Mouse (Mus musculus) heart, embryonic 12.5 days (tissue): ENCODE data around the gene Drosha. TPM values are rescaled to one million over a fixed set of nuclear protein-coding genes. Genes with fewer than 3 reads are reported as not detected.

Source experiments
- ATAC-seq: fragments of 200-750 bp; cut with Nextera tagmentation; 2 replicates; pipeline ENCODE4 v1.8.0; 2017; ENCODE audit warnings: moderate TSS enrichment, moderate library complexity; ENCODE audit not compliant: insufficient number of reproducible peaks, low FRiP score
- H3K27ac ChIP-seq: fragments of 300-500 bp; sonication (generic); 2 replicates; pipeline ENCODE4 v1.5.1; 2016; ENCODE audit warnings: mild to moderate bottlenecking, moderate library complexity; ENCODE audit not compliant: poor library complexity, severe bottlenecking
- H3K27me3 ChIP-seq: fragments of 300-500 bp; sonication (generic); replicated peaks from 2 replicates; pipeline ENCODE4 v1.6.1; 2016; ENCODE audit warnings: mild to moderate bottlenecking, moderate library complexity
- H3K36me3 ChIP-seq: fragments of 300-500 bp; sonication (generic); 2 replicates; pipeline ENCODE4 v1.6.1; 2016; ENCODE audit warnings: mild to moderate bottlenecking, moderate library complexity
- H3K4me1 ChIP-seq: fragments of 300-500 bp; sonication (generic); replicated peaks from 2 replicates; pipeline ENCODE4 v1.6.1; 2016; ENCODE audit warnings: mild to moderate bottlenecking
- H3K4me2 ChIP-seq: fragments of 300-500 bp; sonication (generic); 2 replicates; pipeline ENCODE4 v1.6.1; 2016; ENCODE audit warnings: mild to moderate bottlenecking, moderate library complexity
- H3K4me3 ChIP-seq: fragments of 300-500 bp; sonication (generic); 2 replicates; pipeline ENCODE4 v1.5.1; 2016; ENCODE audit warnings: mild to moderate bottlenecking
- H3K9ac ChIP-seq: fragments of 300-500 bp; sonication (generic); 2 replicates; pipeline ENCODE4 v1.6.1; 2016; ENCODE audit warnings: mild to moderate bottlenecking, moderate library complexity
- H3K9me3 ChIP-seq: fragments of 300-500 bp; sonication (generic); replicated peaks from 2 replicates; pipeline ENCODE4 v1.6.1; 2016; ENCODE audit warnings: mild to moderate bottlenecking, moderate library complexity
- WGBS: fragments of 180-500 bp; shearing (Covaris S2); methylation state at CpG from one replicate; pipeline ENCODE4 v1.1.7; 2016; 5-methylcytosine and 5-hydroxymethylcytosine counted together
- polyA plus RNA-seq: library from polyadenylated mRNA; unstranded; fragments of >200 nt; fragmentation: Nextera tagmentation; extraction: Ambion mirVana; gene quantifications from 2 replicates; pipeline ENCODE4 v1.2.1, GENCODE M21; 2016

The Drosha gene
- polyA plus RNA-seq, 1 experiment from 2014 or later = 42.1 TPM

- WGBS = 95% methylated on average over 4 of the region's 4 CpGs
- H3K9ac ChIP-seq = no peak overlapping the region
- H3K36me3 ChIP-seq = peaks cover 70% of the 10 kb centered on the region
- no peaks in the 10 kb centered on the region for H3K27me3 ChIP-seq
- no peak overlapping the region for H3K4me3 ChIP-seq
- ATAC-seq = no peak
- no peak overlapping the region for H3K27ac ChIP-seq
- H3K4me2 ChIP-seq = no peak overlapping the region
- 0 out of 2 replicates have a peak, but pooled peaks cover 2% of the 10 kb centered on the region for H3K4me1 ChIP-seq
- no peaks in the 10 kb centered on the region for H3K9me3 ChIP-seq
Measured at GRCm38 (mm10) chr15:12832599-12832998, 8.0 kb downstream of the Drosha start.

GRCm38 (mm10) chr15:12833385-12833784, 8.8 kb downstream of the Drosha start:
- H3K4me3 ChIP-seq = no peak overlapping the region
- H3K36me3 ChIP-seq = peaks cover 70% of the 10 kb centered on the region
- H3K9ac ChIP-seq = no peak overlapping the region
- no peak overlapping the region for H3K4me2 ChIP-seq
- no peaks in the 10 kb centered on the region for H3K9me3 ChIP-seq
- H3K27me3 ChIP-seq = no peaks in the 10 kb centered on the region
- ATAC-seq = no peak; the same call in 1 of the 2 replicates
- 0 out of 2 replicates have a peak, but pooled peaks cover 5% of the 10 kb centered on the region for H3K4me1 ChIP-seq
- no peak overlapping the region for H3K27ac ChIP-seq
- WGBS = 96% methylated on average over 31 of the region's 31 CpGs

- Histone ChIP-seq H3K4me1 (0 out of 2 replicates have a peak, but pooled peaks cover 5% of the 10 kb centered on the region), H3K27me3 (no peaks in the 10 kb centered on the region), H3K9ac (no peak overlapping the region), H3K4me2 (no peak overlapping the region), H3K27ac (no peak overlapping the region), H3K4me3 (no peak overlapping the region), H3K36me3 (peaks cover 64% of the 10 kb centered on the region), H3K9me3 (no peaks in the 10 kb centered on the region)
- 89% methylated on average over 24 of the region's 24 CpGs for WGBS
- ATAC-seq = no peak
Measured at GRCm38 (mm10) chr15:12834231-12834630, 9.6 kb downstream of the Drosha start.

GRCm38 (mm10) chr15:12840737-12841136, 16.1 kb downstream of the Drosha start:
- H3K36me3 ChIP-seq = peaks cover 85% of the 10 kb centered on the region
- ATAC-seq = no peak
- 93% methylated on average over 11 of the region's 11 CpGs for WGBS

GRCm38 (mm10) chr15:12842833-12843232, 18.2 kb downstream of the Drosha start:
- Histone ChIP-seq H3K4me3 (no peak overlapping the region), H3K27ac (no peak overlapping the region), H3K4me1 (0 out of 2 replicates have a peak, but pooled peaks cover under 1% of the 10 kb centered on the region), H3K4me2 (no peak overlapping the region), H3K27me3 (no peaks in the 10 kb centered on the region), H3K9ac (no peak overlapping the region), H3K9me3 (no peaks in the 10 kb centered on the region), H3K36me3 (peaks cover 80% of the 10 kb centered on the region)
- WGBS = 75% methylated on average over 7 of the region's 7 CpGs
- no peak for ATAC-seq

More at GRCm38 (mm10) chr15:12840737-12841136, 16.1 kb downstream of the Drosha start:
- no peak overlapping the region for H3K27ac ChIP-seq
- H3K27me3 ChIP-seq = no peaks in the 10 kb centered on the region
- no peak overlapping the region for H3K9ac ChIP-seq
- no peaks in the 10 kb centered on the region for H3K9me3 ChIP-seq
- H3K4me2 ChIP-seq = no peak overlapping the region
- H3K4me1 ChIP-seq = 0 out of 2 replicates have a peak, but pooled peaks cover 5% of the 10 kb centered on the region
- no peak overlapping the region for H3K4me3 ChIP-seq

- WGBS = 77% methylated on average over 11 of the region's 11 CpGs
- Histone ChIP-seq H3K9ac (no peak overlapping the region), H3K36me3 (peaks cover 82% of the 10 kb centered on the region), H3K4me1 (no peaks in the 10 kb centered on the region), H3K27ac (no peak overlapping the region), H3K4me3 (no peak overlapping the region), H3K9me3 (no peaks in the 10 kb centered on the region), H3K27me3 (no peaks in the 10 kb centered on the region), H3K4me2 (no peak overlapping the region)
- no peak for ATAC-seq
Measured at GRCm38 (mm10) chr15:12848196-12848975, 23.8 kb downstream of the Drosha start.

- peaks cover 81% of the 10 kb centered on the region for H3K36me3 ChIP-seq
- H3K27ac ChIP-seq = no peak overlapping the region
- H3K27me3 ChIP-seq = no peaks in the 10 kb centered on the region
- 75% methylated on average over 4 of the region's 4 CpGs for WGBS
- H3K4me1 ChIP-seq = no peaks in the 10 kb centered on the region
- no peaks in the 10 kb centered on the region for H3K9me3 ChIP-seq
- no peak overlapping the region for H3K4me2 ChIP-seq
- no peak overlapping the region for H3K4me3 ChIP-seq
- no peak overlapping the region for H3K9ac ChIP-seq
- ATAC-seq = no peak
Measured at GRCm38 (mm10) chr15:12849373-12849772, 24.8 kb downstream of the Drosha start.

- Histone ChIP-seq H3K4me1 (peaks cover 10% of the 10 kb centered on the region), H3K4me2 (no peak overlapping the region), H3K36me3 (peaks cover 84% of the 10 kb centered on the region), H3K27me3 (no peaks in the 10 kb centered on the region), H3K9ac (no peak overlapping the region), H3K9me3 (no peaks in the 10 kb centered on the region), H3K4me3 (no peak overlapping the region), H3K27ac (no peak overlapping the region)
- WGBS = 90% methylated on average over 8 of the region's 8 CpGs
- ATAC-seq = no peak
Measured at GRCm38 (mm10) chr15:12853471-12853870, 28.9 kb downstream of the Drosha start.

GRCm38 (mm10) chr15:12856780-12857179, 32.2 kb downstream of the Drosha start:
- Histone ChIP-seq H3K27me3 (no peaks in the 10 kb centered on the region), H3K9me3 (no peaks in the 10 kb centered on the region), H3K4me2 (no peak overlapping the region), H3K36me3 (peaks cover 85% of the 10 kb centered on the region), H3K4me1 (peaks cover 13% of the 10 kb centered on the region), H3K9ac (no peak overlapping the region), H3K4me3 (no peak overlapping the region), H3K27ac (no peak overlapping the region)
- no peak for ATAC-seq
- WGBS = 93% methylated on average over 6 of the region's 6 CpGs

GRCm38 (mm10) chr15:12857840-12858516, 33.4 kb downstream of the Drosha start:
- peak overlapping the region; percentile 30; the same call in 1 of the 2 replicates for H3K27ac ChIP-seq
- H3K9ac ChIP-seq = 0 out of 2 replicates have a peak overlapping the region, but pooled peaks have one; percentile 0
- H3K4me1 ChIP-seq = peaks cover 13% of the 10 kb centered on the region
- peaks cover 84% of the 10 kb centered on the region for H3K36me3 ChIP-seq
- no peak overlapping the region for H3K4me3 ChIP-seq
- ATAC-seq = peak; percentile 61
- no peaks in the 10 kb centered on the region for H3K27me3 ChIP-seq
- H3K4me2 ChIP-seq = no peak overlapping the region
- H3K9me3 ChIP-seq = no peaks in the 10 kb centered on the region
- 57% methylated on average over 12 of the region's 12 CpGs for WGBS

- WGBS = 81% methylated on average over 3 of the region's 3 CpGs
- Histone ChIP-seq H3K27ac (no peak overlapping the region), H3K4me1 (peaks cover 13% of the 10 kb centered on the region), H3K27me3 (no peaks in the 10 kb centered on the region), H3K4me3 (no peak overlapping the region), H3K9ac (no peak overlapping the region), H3K36me3 (peaks cover 80% of the 10 kb centered on the region), H3K9me3 (no peaks in the 10 kb centered on the region), H3K4me2 (no peak overlapping the region)
- no peak for ATAC-seq
Measured at GRCm38 (mm10) chr15:12858645-12859044, 34.0 kb downstream of the Drosha start.
